Mouse (Mus musculus) stomach, postnatal 0 days (tissue): Measurements from ENCODE around the gene Babam2. TPM values are rescaled to one million over a fixed set of nuclear protein-coding genes. Genes with fewer than 3 reads are reported as not detected.

Experiments
- ATAC-seq: fragments of 200-750 bp; cut with Nextera tagmentation; 2 replicates; pipeline ENCODE4 v1.8.0; 2017; ENCODE audit not compliant: low FRiP score, low TSS enrichment
- DNase-seq: peaks from one replicate; pipeline ENCODE4 v3.0.0-alpha.2; 2016; ENCODE audit warnings: low spot score
- H3K27ac ChIP-seq: fragments of 300-500 bp; sonication (generic); replicated peaks from 2 replicates; pipeline ENCODE4 v1.5.1; 2014; ENCODE audit warnings: mild to moderate bottlenecking, control low read depth
- H3K27me3 ChIP-seq: fragments of 300-500 bp; sonication (generic); 2 replicates; pipeline ENCODE4 v1.6.1; 2014; ENCODE audit warnings: low read length; ENCODE audit not compliant: control insufficient read depth, insufficient read depth
- H3K36me3 ChIP-seq: fragments of 300-500 bp; sonication (generic); 2 replicates; pipeline ENCODE4 v1.6.1; 2014; ENCODE audit warnings: low read length, mixed read lengths; ENCODE audit not compliant: control insufficient read depth, insufficient read depth
- H3K4me1 ChIP-seq: fragments of 300-500 bp; sonication (generic); replicated peaks from 2 replicates; pipeline ENCODE4 v1.6.1; 2014; ENCODE audit warnings: antibody characterized with exemption; ENCODE audit not compliant: control insufficient read depth, insufficient read depth
- H3K4me2 ChIP-seq: fragments of 300-500 bp; sonication (generic); replicated peaks from 2 replicates; pipeline ENCODE4 v1.6.1; 2014; ENCODE audit warnings: low read depth, mild to moderate bottlenecking, control low read depth, moderate library complexity
- H3K4me3 ChIP-seq: fragments of 300-500 bp; sonication (generic); 2 replicates; pipeline ENCODE4 v1.5.1; 2014; ENCODE audit warnings: low read depth, low read length, control low read depth
- H3K9ac ChIP-seq: fragments of 300-500 bp; sonication (generic); 2 replicates; pipeline ENCODE4 v1.6.1; 2014; ENCODE audit warnings: mild to moderate bottlenecking, low read length, control low read depth, mixed read lengths
- H3K9me3 ChIP-seq: fragments of 300-500 bp; sonication (generic); 2 replicates; pipeline ENCODE4 v1.6.1; 2016; ENCODE audit warnings: low read length; ENCODE audit not compliant: control insufficient read depth
- CTCF ChIP-seq: IDR thresholded peaks from 2 replicates; pipeline ENCODE4 v1.5.1; 2016; ENCODE audit warnings: antibody characterized with exemption, low read depth, mild to moderate bottlenecking, moderate library complexity
- EP300 ChIP-seq: optimal IDR thresholded peaks from 2 replicates; pipeline ENCODE3; 2016; ENCODE audit warnings: antibody characterized with exemption
- WGBS: fragments of 180-500 bp; shearing (Covaris S2); extraction: QIAGEN DNeasy Blood & Tissue Kit; methylation state at CpG from one replicate; pipeline ENCODE4 v1.1.7; 2014; 5-methylcytosine and 5-hydroxymethylcytosine counted together
- polyA plus RNA-seq: library from polyadenylated mRNA; unstranded; fragments of >200 nt; fragmentation: Nextera tagmentation; extraction: Ambion mirVana; gene quantifications from 2 replicates; pipeline ENCODE4 v1.2.1, GENCODE M21; 2015

Gene Babam2
- polyA plus RNA-seq, 1 experiment from 2014 or later: 44.9 TPM

DNA sequence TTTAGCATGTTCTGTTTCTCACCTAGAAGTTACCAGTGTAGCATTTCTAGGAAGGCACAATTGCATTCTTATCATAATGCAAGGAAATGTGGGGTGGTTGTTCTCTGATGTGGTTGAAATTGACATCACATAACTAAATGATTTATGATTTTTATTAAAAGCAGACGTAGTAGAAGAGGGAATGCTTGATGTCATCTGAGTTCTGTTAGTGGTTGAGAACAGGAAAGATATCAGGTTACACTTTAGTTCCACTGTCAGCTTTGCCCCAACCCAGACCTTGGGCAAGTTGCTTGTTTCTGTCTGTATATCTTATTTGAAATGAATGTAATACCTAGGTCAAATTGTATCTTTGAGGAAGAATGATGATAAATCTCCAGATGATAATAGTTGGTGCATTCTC is 162.9 kb downstream of the Babam2 start:
- H3K4me1 ChIP-seq: no peaks in the 10 kb centered on the region
- no peak overlapping the region for H3K4me3 ChIP-seq
- H3K27ac ChIP-seq: no peak overlapping the region
- no peaks in the 10 kb centered on the region for H3K9me3 ChIP-seq
- DNase-seq (no peak), ATAC-seq (no peak)
- WGBS: 47% methylated on average over 1 of the region's 1 CpGs
- no peaks in the 10 kb centered on the region for H3K36me3 ChIP-seq
- no peak overlapping the region for H3K9ac ChIP-seq
- no peak overlapping the region for H3K4me2 ChIP-seq
- no peak for TF ChIP-seq CTCF
- TF ChIP-seq EP300: no peak
- no peaks in the 10 kb centered on the region for H3K27me3 ChIP-seq

DNA sequence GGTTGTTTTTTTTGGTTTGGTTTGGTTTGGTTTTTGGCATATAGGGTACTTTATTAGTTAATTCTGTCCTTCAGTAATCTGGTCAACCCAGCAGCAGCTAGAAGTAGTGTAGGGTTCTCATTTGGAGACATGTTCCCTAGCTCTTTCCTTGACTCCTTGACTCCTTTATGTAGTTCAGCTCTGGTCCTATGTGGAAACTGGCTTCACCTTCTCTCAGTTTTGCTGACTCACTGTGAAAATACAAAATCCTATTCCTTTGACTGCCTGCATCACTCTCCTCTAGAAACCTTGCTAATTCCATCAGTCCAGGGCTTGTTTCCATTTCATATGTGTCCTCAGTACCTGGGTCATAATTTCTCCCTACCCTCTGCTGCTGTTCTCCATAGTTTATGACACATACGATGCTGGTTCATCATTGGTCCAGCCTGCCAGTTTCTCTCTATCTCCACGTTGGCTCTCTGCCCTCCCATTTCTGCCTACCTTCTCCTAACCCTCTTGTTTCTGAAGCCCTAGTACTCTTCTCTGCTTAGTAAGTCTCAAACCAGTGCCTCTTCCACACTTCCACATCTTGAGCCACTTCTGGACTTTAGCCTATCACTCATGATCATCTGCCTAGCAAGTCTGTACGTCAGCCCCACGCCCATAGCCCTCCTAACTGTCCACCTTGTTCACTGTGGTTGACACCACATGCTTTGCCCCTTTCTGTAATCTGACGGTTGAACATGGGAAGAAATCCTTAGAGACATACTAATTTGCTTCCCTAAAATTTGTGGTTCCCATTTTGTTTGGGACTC is 163.5 kb downstream of the Babam2 start:
- H3K27me3 ChIP-seq: no peaks in the 10 kb centered on the region
- DNase-seq (no peak), ATAC-seq (no peak)
- no peak for TF ChIP-seq CTCF
- TF ChIP-seq EP300: no peak
- no peaks in the 10 kb centered on the region for H3K9me3 ChIP-seq
- H3K4me1 ChIP-seq: no peaks in the 10 kb centered on the region
- H3K27ac ChIP-seq: no peak overlapping the region
- WGBS: 82% methylated on average over 5 of the region's 5 CpGs
- no peak overlapping the region for H3K4me3 ChIP-seq
- H3K4me2 ChIP-seq: no peak overlapping the region
- no peak overlapping the region for H3K9ac ChIP-seq
- no peaks in the 10 kb centered on the region for H3K36me3 ChIP-seq

DNA sequence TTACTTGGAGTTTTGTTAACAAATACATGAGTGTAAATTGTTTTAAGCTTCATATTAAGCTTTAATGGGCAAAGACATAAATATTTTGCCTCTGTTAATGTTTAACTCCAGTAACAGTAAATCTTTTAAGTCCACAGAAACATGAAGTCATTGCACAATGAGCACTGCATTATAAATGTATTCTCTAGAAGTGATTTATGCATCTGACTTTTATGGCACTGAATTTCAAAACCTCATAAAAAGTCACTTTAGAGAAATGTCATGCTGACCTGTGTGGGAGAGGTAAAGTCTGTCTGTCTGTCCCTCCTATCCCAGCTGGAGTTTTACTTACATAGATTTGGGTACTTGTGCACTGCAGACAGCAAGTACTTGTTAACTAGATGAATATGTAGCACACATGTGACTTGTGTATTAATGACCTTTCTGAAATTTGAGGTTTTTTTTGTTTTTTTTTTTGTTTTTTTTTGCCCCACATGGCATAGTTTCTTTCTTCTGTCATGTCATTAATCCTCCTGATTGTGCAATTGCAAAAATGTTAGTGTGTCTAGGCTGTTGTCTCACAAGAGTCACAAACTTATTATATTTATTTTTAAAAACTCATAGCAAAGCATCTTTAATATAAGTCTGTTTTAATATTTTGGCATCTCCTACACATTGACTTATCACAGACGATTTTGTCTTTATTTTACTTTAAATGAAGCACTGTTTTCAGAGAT is 165.4 kb downstream of the Babam2 start:
- TF ChIP-seq EP300: peak; percentile 66
- no peak for TF ChIP-seq CTCF
- Histone ChIP-seq H3K36me3 (no peaks in the 10 kb centered on the region), H3K9me3 (no peaks in the 10 kb centered on the region), H3K4me1 (no peaks in the 10 kb centered on the region), H3K27ac (no peak overlapping the region), H3K4me2 (no peak overlapping the region), H3K9ac (no peak overlapping the region), H3K4me3 (no peak overlapping the region), H3K27me3 (no peaks in the 10 kb centered on the region)
- ATAC-seq (no peak), DNase-seq (no peak)
- 35% methylated on average over 1 of the region's 1 CpGs for WGBS

DNA sequence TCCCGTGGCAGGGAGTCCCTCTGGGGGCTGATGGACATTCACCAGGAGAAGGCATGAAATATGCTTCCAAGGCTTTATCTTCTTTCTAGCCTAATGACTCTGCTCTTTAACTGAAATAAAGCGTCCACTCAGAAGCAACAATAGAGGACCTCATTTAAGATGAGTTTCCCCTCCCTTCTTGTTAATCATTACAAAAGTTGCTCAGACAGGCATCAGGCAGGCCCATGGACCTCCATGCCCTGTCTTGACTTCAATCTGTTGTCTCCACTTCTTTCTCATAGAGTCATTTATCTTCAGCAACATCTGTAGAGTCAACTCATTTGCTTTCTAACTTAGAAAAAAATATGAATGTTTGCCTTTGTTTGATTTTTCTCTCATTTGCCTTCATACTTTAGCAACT is 166.6 kb downstream of the Babam2 start:
- no peaks in the 10 kb centered on the region for H3K27me3 ChIP-seq
- no peak overlapping the region for H3K4me2 ChIP-seq
- peak overlapping the region; percentile 14; the same call in 1 of the 2 replicates for H3K27ac ChIP-seq
- DNase-seq: no peak
- ATAC-seq: no peak
- H3K36me3 ChIP-seq: no peaks in the 10 kb centered on the region
- no peaks in the 10 kb centered on the region for H3K4me1 ChIP-seq
- H3K9me3 ChIP-seq: no peaks in the 10 kb centered on the region
- WGBS: 31% methylated on average over 2 of the region's 2 CpGs
- no peak overlapping the region for H3K4me3 ChIP-seq
- H3K9ac ChIP-seq: no peak overlapping the region
- TF ChIP-seq CTCF: no peak
- no peak for TF ChIP-seq EP300

DNA sequence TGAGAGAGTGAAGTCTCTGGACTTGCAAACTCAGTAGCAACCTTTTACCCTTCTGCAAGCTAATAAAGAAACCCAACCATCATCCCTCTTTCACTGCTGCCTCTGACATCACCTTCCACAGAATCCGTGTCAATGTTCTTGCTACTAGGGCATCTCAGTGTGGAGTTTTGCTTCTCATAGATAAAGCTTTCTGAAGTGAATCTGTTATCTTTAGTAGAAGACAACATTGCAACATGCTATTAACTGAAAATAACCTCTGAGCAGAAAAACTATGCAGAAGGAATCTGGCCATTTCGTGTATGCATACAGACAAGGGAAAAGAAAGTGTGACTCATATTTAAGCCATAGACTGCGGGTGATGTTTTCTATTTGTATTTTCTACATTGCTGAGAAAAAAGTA is 168.6 kb downstream of the Babam2 start:
- Histone ChIP-seq H3K9ac (no peak overlapping the region), H3K4me3 (no peak overlapping the region), H3K9me3 (no peaks in the 10 kb centered on the region), H3K27me3 (no peaks in the 10 kb centered on the region), H3K4me1 (no peaks in the 10 kb centered on the region), H3K36me3 (no peaks in the 10 kb centered on the region), H3K27ac (peak overlapping the region; percentile 42), H3K4me2 (no peak overlapping the region)
- no peak for TF ChIP-seq EP300
- no peak for TF ChIP-seq CTCF
- ATAC-seq (no peak), DNase-seq (no peak)
- 41% methylated on average over 3 of the region's 3 CpGs for WGBS
